Mouse (Mus musculus): ENCODE data around the gene Pkig. TPM values are rescaled to one million over a fixed set of nuclear protein-coding genes. Genes with fewer than 3 reads are reported as not detected.

The Pkig gene
- total RNA-seq, 2 experiments from 2014 or later: 75.4 to 87.8 TPM

DNA sequence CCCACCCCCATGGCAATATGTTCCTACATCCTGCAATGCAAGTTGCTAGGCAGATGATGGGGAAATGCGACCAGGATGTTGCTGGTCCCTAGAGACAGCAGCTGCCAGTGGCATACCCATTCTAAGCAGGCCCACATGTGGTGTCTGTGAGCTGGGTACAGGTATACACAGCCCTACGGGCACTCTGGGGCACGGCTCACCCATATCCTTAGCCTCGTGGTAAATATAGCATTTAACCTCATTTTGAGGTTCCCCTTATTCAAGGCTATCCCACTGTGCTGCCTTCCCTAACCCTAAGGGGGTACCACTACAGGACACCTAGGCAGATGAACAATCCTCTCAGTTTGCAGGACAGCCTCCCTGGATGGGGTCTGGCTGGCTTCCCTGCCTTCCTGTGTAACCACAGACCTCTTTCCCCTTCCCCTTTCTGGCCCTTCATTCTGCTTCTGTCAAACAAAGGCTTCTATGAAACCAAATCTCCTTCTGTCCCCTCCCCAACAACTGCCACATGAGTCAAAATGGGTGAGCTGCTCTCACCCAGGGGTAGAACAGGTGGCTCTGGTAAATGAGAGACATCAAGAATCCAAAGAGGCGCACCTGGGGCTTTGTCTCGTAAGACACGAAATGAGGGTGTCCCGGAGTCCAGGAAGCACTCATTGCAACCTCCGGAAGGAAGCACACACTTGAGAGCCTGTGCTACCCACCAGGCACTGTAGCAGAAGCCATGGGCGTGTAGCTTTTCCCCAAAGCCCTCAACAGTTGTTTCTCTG, 86.8 kb downstream of the Pkig start:
- DNase-seq (ENCODE audit: low spot score in 2 of 2): no peak

DNA sequence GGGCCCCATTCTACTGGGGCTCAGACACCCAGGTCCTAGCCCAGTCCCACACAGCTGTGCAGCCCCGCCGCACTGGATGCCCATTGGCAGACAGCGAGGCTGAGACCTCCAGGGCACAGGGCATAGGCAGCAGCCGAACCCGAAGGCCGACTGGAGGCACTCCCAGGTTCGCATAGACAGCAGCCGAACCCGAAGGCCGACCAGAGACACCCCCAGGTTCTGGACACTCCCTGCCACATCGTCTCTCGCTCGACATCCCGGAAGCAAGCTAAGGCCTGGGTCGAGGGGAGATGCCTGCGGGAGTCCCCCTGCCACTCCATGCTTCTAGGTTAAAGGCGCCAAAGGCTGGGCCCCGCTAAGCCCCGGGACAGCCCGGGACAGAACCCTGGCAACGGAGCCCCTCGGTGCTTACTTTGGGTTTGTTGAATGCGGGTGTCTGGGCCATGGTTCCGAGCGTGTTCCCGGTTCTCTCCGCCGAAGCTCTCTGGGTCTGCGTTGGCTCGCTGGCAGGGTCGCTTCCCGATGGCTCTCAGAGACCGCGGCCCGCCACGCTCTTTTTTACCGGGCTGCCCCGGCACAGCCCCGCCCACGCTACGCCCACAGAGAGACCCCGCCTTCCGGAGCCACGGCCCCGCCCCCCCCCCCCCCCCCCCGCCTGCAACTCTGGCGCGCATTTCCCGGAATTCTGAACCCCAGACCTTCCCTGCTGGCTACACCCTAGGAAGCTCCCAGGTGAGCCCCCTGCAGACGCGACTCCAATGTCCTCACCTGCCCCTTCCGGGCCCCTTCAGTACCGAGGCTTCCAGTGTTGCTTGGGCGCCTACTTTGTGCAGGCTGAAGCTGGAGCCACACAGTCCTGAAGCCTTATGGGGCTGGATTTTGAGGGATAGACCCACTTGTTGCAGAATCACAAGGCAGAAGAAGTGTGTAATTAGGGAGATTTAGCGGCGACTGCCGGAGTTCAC, 91.7 kb downstream of the Pkig start, which contains the start of gene Ada:
TSS of gene Ada (minus strand) at position 593 of the 965 bp plus-strand sequence.
- peak; percentile 39 to 65 for DNase-seq (ENCODE audit: low spot score in 2 of 2)

GRCm38 (mm10) chr2:163754228-163754627, 96.0 kb downstream of the Pkig start:
- DNase-seq (ENCODE audit: low spot score in 2 of 2): no peak

GRCm38 (mm10) chr2:163756723-163757122, 98.5 kb downstream of the Pkig start:
- DNase-seq (ENCODE audit: low spot score in 2 of 2): no peak

GRCm38 (mm10) chr2:163758146-163758545, 100.0 kb downstream of the Pkig start:
- DNase-seq (ENCODE audit: low spot score in 2 of 2): no peak

DNA sequence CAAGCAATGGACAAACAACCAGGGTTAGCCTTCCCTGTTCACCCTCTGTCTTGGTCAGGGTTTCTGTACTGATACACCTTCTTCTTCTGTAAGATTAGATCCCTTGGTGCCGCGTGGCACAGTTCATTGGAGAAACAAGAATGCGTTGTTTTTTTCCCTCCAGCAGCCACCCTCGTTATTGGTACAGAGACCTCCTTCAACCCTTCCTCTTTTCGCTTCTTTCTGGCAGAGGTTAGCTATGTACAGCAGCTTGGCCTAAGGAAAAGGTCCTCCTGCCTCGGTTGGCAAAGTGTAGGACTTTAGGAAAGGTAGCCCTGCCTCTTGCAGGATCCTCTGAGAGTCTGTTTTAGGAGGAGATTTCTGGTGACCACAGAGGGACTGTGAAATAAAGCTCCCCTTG, 102.4 kb downstream of the Pkig start:
- no peak for DNase-seq (ENCODE audit: low spot score in 2 of 2)

DNA sequence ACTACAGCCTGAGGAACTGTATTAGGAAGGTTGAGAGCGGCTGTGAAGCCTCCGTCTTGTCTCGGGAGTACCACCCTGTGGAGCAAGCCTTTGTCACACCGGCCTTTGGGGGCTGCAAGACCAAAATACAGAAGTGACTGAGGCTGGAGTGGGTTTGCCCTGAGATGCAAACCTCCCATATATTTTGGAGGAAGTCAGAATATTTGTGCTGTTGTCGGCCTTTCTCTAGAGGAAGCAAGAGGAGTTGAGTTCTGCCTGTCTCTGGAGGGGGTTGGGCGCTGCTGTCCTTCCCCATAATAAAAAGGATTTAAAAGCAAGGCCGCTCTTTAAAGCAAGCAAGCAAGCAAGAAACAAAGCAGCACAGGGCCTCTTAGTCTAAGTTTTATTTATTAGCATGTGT, 103.2 kb downstream of the Pkig start:
- DNase-seq (ENCODE audit: low spot score in 2 of 2): no peak

DNA sequence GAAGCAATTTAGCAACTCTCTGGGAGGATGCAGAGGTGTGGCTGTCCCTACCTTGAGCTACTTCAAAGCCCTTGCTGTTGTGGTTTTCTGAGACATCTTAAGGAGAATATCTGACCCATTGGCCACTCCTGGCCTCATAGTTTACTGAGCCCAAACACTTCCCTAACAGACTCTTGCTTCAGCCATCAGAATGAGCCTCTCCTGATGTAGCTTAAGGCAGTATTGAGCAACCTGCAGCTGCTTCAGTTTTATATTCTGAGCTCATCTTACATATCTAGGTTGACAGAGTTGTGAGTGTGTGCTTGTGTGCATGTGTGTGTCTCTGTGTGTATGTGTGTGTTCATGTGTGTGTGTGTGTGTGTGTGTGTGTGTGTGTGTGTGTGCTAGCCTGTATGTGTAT, 108.1 kb downstream of the Pkig start:
- DNase-seq (ENCODE audit: low spot score in 2 of 2): no peak

DNA sequence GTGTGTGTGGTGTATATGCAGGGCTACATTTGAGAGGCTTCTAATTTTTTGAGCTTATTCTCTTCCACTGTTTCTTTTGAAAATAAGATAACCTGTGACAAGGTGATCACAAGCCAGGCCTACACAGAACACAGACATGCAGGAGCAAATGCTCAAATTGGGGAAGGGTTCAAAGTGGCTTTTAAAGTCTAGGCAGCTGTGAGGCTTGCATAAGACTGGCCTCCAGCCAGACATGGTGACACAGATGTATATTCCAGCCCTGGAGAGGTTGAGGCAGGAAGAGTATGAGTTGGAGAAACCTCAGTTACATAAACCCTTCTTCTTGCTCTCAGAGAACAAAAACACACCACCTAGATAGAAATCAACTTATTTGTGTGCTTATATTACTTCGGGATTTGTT, 108.7 kb downstream of the Pkig start:
- DNase-seq (ENCODE audit: low spot score in 2 of 2): no peak

DNA sequence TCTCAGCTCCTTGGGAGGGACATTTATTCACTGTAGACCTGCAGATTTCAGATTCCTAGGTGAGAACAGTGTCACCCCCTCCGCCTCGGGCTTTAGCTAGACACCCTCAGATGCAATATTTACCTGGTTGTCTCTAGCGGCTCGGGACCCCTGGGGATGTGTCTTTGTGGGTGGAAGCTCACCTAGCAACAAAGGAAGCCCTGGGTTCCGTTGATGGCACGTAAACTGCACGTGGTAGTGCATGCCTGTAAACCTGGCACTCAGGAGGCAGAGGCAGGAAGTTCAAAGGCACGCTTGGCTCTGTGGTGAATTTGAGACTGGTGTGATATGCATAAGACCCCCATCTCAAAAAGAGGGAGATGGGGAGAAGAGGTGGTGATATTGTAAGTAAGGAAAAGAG, 112.5 kb downstream of the Pkig start:
- no peak for DNase-seq (ENCODE audit: low spot score in 2 of 2)

Other genes with a start within 250 kb of the Pkig start
- 10 to 100 TPM; 16.7 to 18.8 TPM for gene Oser1, start 233.7 kb upstream of the Pkig start, total RNA-seq (2021)
- gene Gdap1l1, start 219.9 kb upstream of the Pkig start, total RNA-seq (2021): 100 to 1,000 TPM in 1 of 2 experiments, 10 to 100 TPM in 1; 89.7 to 103 TPM
- 10 to 100 TPM; 17.9 to 18.8 TPM for gene Fitm2, start 185.8 kb upstream of the Pkig start, total RNA-seq (2021)
- under 1 TPM; 0.51 to 0.55 TPM for gene R3hdml, start 166.1 kb upstream of the Pkig start, total RNA-seq (2021)
- gene Hnf4a, start 151.6 kb upstream of the Pkig start, total RNA-seq (2021): not detected
- gene Ttpal, start 56.1 kb upstream of the Pkig start, total RNA-seq (2021): 10 to 100 TPM; 51.4 to 51.8 TPM
- 100 to 1,000 TPM; 168 to 196 TPM for gene Serinc3, start 13.3 kb upstream of the Pkig start, total RNA-seq (2021)
- 1 to 10 TPM; 3.0 to 3.3 TPM for gene Ada, start 91.9 kb downstream of the Pkig start, total RNA-seq (2021)
- gene Ccn5, start 162.5 kb downstream of the Pkig start, total RNA-seq (2021): under 1 TPM in 1 of 2 experiments, not detected in 1; 0.27 TPM
- not detected for gene Kcnk15, start 195.3 kb downstream of the Pkig start, total RNA-seq (2021)